Mouse (Mus musculus): Measurements from ENCODE around the gene Iffo2. TPM values are rescaled to one million over a fixed set of nuclear protein-coding genes. Genes with fewer than 3 reads are reported as not detected.

Gene Iffo2
- polyA plus RNA-seq, 1 experiment from 2014 or later, result 6.1 TPM

GRCm38 (mm10) chr4:139500814-139501213 is 29.5 kb upstream of the Iffo2 start:
- 0 out of 2 replicates have a peak, but pooled peaks cover 2% of the 10 kb centered on the region for H3K27me3 ChIP-seq
- 63% methylated on average over 14 of the region's 14 CpGs for WGBS
- no peak overlapping the region for H3K4me2 ChIP-seq (replicated peaks)
- ATAC-seq (ENCODE audit: insufficient number of reproducible peaks, insufficient read depth, low FRiP score, low TSS enrichment), result no peak
- peaks cover 4% of the 10 kb centered on the region; the same call in 1 of the 2 replicates for H3K9me3 ChIP-seq
- H3K9ac ChIP-seq, result no peak overlapping the region
- no peak overlapping the region for H3K4me3 ChIP-seq
- no peaks in the 10 kb centered on the region; the same call in 1 of the 2 replicates for H3K4me1 ChIP-seq
- H3K36me3 ChIP-seq, result no peaks in the 10 kb centered on the region
- H3K27ac ChIP-seq, result no peak overlapping the region

- Histone ChIP-seq H3K4me1 (no peaks in the 10 kb centered on the region; the same call in 1 of the 2 replicates), H3K27ac (no peak overlapping the region), H3K4me2 (replicated peaks) (no peak overlapping the region), H3K36me3 (no peaks in the 10 kb centered on the region), H3K9ac (no peak overlapping the region), H3K4me3 (no peak overlapping the region), H3K9me3 (peaks cover 5% of the 10 kb centered on the region; the same call in 1 of the 2 replicates), H3K27me3 (0 out of 2 replicates have a peak, but pooled peaks cover 2% of the 10 kb centered on the region)
- WGBS, result 69% methylated on average over 6 of the region's 6 CpGs
- ATAC-seq (ENCODE audit: insufficient number of reproducible peaks, insufficient read depth, low FRiP score, low TSS enrichment), result no peak
Observed at GRCm38 (mm10) chr4:139501702-139502101, 28.6 kb upstream of the Iffo2 start.

- no peak overlapping the region for H3K4me2 ChIP-seq (replicated peaks)
- H3K27me3 ChIP-seq, result 0 out of 2 replicates have a peak, but pooled peaks cover 2% of the 10 kb centered on the region
- no peak overlapping the region for H3K27ac ChIP-seq
- 82% methylated on average over 8 of the region's 8 CpGs for WGBS
- peaks cover 5% of the 10 kb centered on the region; the same call in 1 of the 2 replicates for H3K9me3 ChIP-seq
- H3K4me3 ChIP-seq, result no peak overlapping the region
- H3K36me3 ChIP-seq, result no peaks in the 10 kb centered on the region
- H3K4me1 ChIP-seq, result no peaks in the 10 kb centered on the region; the same call in 1 of the 2 replicates
- H3K9ac ChIP-seq, result no peak overlapping the region
- no peak for ATAC-seq (ENCODE audit: insufficient number of reproducible peaks, insufficient read depth, low FRiP score, low TSS enrichment)
Observed at GRCm38 (mm10) chr4:139503919-139504318, 26.4 kb upstream of the Iffo2 start.

DNA sequence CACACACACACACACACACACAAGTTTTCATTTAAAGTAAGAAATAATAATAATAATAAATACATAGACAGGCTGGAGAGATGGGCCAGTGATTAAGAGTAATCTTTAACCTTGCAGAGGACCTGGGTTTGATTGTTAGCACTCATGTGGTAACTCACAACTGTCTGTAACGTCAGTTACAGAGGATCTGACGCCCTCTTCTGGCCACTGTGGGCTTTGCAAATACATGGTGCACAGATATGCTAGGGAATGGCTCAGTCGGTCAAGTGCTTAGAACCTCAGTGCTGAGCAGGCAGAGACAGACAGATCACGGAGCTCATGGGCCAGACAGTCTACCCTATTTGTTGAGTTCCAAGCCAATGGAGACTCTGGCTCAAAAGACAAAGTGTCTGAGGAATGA is 24.6 kb upstream of the Iffo2 start:
- no peak overlapping the region for H3K4me3 ChIP-seq
- no peaks in the 10 kb centered on the region for H3K36me3 ChIP-seq
- ATAC-seq (ENCODE audit: insufficient number of reproducible peaks, insufficient read depth, low FRiP score, low TSS enrichment), result no peak
- no peak overlapping the region for H3K27ac ChIP-seq
- H3K4me1 ChIP-seq, result no peaks in the 10 kb centered on the region; the same call in 1 of the 2 replicates
- no peaks in the 10 kb centered on the region for H3K27me3 ChIP-seq
- no peak overlapping the region for H3K9ac ChIP-seq
- WGBS, result 76% methylated on average over 4 of the region's 4 CpGs
- H3K9me3 ChIP-seq, result peaks cover 5% of the 10 kb centered on the region; the same call in 1 of the 2 replicates
- H3K4me2 ChIP-seq (replicated peaks), result no peak overlapping the region

GRCm38 (mm10) chr4:139506727-139507126 is 23.6 kb upstream of the Iffo2 start:
- no peak overlapping the region for H3K27ac ChIP-seq
- H3K4me3 ChIP-seq, result no peak overlapping the region
- no peak overlapping the region for H3K9ac ChIP-seq
- H3K9me3 ChIP-seq, result peaks cover 5% of the 10 kb centered on the region; the same call in 1 of the 2 replicates
- no peaks in the 10 kb centered on the region for H3K27me3 ChIP-seq
- ATAC-seq (ENCODE audit: insufficient number of reproducible peaks, insufficient read depth, low FRiP score, low TSS enrichment), result no peak
- H3K4me2 ChIP-seq (replicated peaks), result no peak overlapping the region
- no peaks in the 10 kb centered on the region for H3K4me1 ChIP-seq
- 92% methylated on average over 11 of the region's 11 CpGs for WGBS
- H3K36me3 ChIP-seq, result no peaks in the 10 kb centered on the region

DNA sequence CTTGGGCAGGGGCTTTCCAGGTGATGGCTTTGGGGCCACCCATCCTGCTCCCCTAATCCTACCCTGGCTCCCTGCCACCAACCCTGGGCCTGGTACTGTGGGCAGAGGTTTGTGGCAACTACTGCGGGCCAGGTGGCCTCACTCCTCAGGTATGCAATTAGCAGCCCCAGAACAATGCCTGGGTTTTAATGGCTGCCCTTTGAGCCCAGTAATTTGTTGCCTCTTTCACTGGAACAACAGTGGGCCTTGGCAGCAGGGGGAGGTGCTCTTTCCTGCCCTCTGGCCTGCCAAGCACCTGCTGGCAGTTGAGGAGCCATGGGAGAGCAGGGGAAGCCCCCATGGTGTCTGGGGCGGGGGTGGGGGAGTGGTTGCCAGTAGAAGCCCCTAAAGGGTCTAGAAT is 21.3 kb upstream of the Iffo2 start:
- ATAC-seq (ENCODE audit: insufficient number of reproducible peaks, insufficient read depth, low FRiP score, low TSS enrichment), result no peak
- peaks cover 5% of the 10 kb centered on the region; the same call in 1 of the 2 replicates for H3K9me3 ChIP-seq
- H3K4me2 ChIP-seq (replicated peaks), result no peak overlapping the region
- H3K27ac ChIP-seq, result no peak overlapping the region
- H3K9ac ChIP-seq, result no peak overlapping the region
- H3K4me1 ChIP-seq, result no peaks in the 10 kb centered on the region
- 76% methylated on average over 2 of the region's 2 CpGs for WGBS
- H3K27me3 ChIP-seq, result no peaks in the 10 kb centered on the region
- no peak overlapping the region for H3K4me3 ChIP-seq
- no peaks in the 10 kb centered on the region for H3K36me3 ChIP-seq

- Histone ChIP-seq H3K4me1 (no peaks in the 10 kb centered on the region), H3K9me3 (no peaks in the 10 kb centered on the region)
- WGBS, result 77% methylated on average over 2 of the region's 2 CpGs
Observed at GRCm38 (mm10) chr4:139511557-139511956, 18.8 kb upstream of the Iffo2 start.

GRCm38 (mm10) chr4:139512985-139513384 is 17.4 kb upstream of the Iffo2 start:
- Histone ChIP-seq H3K4me2 (replicated peaks) (no peak overlapping the region), H3K9ac (no peak overlapping the region), H3K27ac (no peak overlapping the region), H3K9me3 (no peaks in the 10 kb centered on the region), H3K4me3 (no peak overlapping the region), H3K36me3 (no peaks in the 10 kb centered on the region), H3K27me3 (no peaks in the 10 kb centered on the region), H3K4me1 (no peaks in the 10 kb centered on the region)
- no peak for ATAC-seq (ENCODE audit: insufficient number of reproducible peaks, insufficient read depth, low FRiP score, low TSS enrichment)
- WGBS, result 85% methylated on average over 2 of the region's 2 CpGs

More at GRCm38 (mm10) chr4:139511557-139511956, 18.8 kb upstream of the Iffo2 start:
- Histone ChIP-seq H3K9ac (no peak overlapping the region), H3K4me3 (no peak overlapping the region), H3K27me3 (no peaks in the 10 kb centered on the region), H3K4me2 (replicated peaks) (no peak overlapping the region), H3K27ac (no peak overlapping the region), H3K36me3 (no peaks in the 10 kb centered on the region)
- no peak for ATAC-seq (ENCODE audit: insufficient number of reproducible peaks, insufficient read depth, low FRiP score, low TSS enrichment)

DNA sequence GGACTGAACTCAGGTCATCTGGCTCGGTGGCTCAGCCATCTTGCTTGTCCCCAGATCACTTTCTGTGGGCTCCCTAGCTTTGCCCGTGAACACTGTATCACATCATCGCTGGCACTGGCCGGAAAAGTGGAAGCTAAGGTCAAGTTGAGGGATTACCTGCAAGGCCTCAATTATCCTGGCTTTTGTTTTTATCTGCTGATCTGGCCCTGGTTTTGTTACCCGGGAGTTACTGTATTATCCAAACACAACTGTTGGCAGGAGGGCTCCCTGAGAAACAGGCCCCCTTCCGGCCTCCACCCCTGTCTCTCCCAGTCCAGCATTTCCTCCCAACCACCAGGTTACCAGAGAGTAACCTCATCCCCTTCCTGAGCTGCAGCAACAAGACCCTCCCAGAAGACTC is 11.1 kb upstream of the Iffo2 start:
- Histone ChIP-seq H3K4me1 (0 out of 2 replicates have a peak, but pooled peaks cover 4% of the 10 kb centered on the region), H3K36me3 (no peaks in the 10 kb centered on the region), H3K9ac (no peak overlapping the region), H3K27me3 (no peaks in the 10 kb centered on the region), H3K4me3 (no peak overlapping the region), H3K9me3 (no peaks in the 10 kb centered on the region), H3K4me2 (replicated peaks) (no peak overlapping the region), H3K27ac (no peak overlapping the region)
- 65% methylated on average over 6 of the region's 6 CpGs for WGBS
- ATAC-seq (ENCODE audit: insufficient number of reproducible peaks, insufficient read depth, low FRiP score, low TSS enrichment), result no peak

DNA sequence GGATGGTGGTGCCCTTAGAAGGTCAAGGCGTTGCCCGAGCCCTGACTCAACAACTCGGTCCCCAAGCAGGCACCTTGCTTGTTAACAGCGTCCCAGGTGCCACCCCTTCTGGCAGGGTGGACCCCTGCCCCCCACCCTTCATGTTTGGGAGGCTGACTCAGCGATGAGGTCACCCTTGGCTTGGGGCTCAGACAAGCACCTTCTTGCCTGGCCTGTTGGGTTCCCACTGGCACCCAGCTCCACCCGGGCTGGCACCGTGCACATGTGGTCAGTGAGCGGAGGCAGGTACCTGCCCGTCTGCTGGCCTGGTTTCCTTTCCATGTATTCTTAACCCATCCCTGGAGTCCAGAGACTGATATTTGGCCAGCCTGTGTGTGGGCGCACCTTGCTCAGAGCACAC is 8.4 kb upstream of the Iffo2 start:
- 88% methylated on average over 10 of the region's 10 CpGs for WGBS
- Histone ChIP-seq H3K4me2 (replicated peaks) (no peak overlapping the region), H3K9me3 (no peaks in the 10 kb centered on the region), H3K36me3 (no peaks in the 10 kb centered on the region), H3K27ac (no peak overlapping the region), H3K27me3 (no peaks in the 10 kb centered on the region), H3K9ac (no peak overlapping the region), H3K4me3 (no peak overlapping the region), H3K4me1 (0 out of 2 replicates have a peak, but pooled peaks cover 4% of the 10 kb centered on the region)
- ATAC-seq (ENCODE audit: insufficient number of reproducible peaks, insufficient read depth, low FRiP score, low TSS enrichment), result no peak

DNA sequence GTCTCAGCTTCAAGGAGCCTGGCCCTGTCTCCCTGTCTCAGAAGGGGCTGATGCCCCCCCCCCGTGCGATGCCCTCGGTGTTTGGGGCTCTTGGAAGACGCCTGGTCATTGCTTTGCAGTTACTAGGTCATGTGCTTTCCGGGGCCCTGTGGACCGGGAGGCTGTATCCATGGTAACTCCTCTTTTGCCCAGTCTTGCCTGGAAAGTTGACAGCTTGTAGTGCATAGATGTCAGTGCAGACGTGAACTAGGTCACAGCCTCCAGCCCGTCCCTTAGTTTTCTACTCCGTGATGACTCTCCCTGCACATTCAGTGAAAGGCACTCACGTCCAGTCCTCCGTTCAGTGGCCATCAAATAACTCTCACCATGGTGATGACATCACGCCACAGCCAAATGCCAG is 3.9 kb upstream of the Iffo2 start:
- H3K36me3 ChIP-seq, result no peaks in the 10 kb centered on the region
- H3K9ac ChIP-seq, result no peak overlapping the region
- no peaks in the 10 kb centered on the region for H3K4me1 ChIP-seq
- 70% methylated on average over 12 of the region's 12 CpGs for WGBS
- H3K27ac ChIP-seq, result no peak overlapping the region
- no peaks in the 10 kb centered on the region for H3K27me3 ChIP-seq
- no peaks in the 10 kb centered on the region for H3K9me3 ChIP-seq
- ATAC-seq (ENCODE audit: insufficient number of reproducible peaks, insufficient read depth, low FRiP score, low TSS enrichment), result no peak
- H3K4me2 ChIP-seq (replicated peaks), result no peak overlapping the region
- no peak overlapping the region for H3K4me3 ChIP-seq

DNA sequence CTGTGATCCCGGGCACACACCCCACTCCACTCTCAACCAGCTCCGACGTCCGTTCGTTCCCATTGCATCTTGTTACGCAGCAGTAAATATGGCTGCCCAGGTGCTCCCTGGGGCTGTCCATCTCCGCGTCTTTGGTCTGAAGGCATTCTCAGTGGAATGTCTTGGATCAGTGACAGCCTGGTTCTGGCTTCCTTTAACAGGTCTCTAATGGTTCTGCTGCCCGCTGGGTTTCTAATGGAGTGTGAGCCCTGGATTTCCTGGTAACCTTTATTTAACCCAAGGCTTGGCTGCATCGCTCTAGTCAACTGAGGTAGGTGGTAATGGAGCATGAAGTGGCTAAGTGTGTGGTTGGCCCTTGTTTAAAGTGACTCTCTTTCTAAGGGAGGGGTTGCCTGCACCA is 1.7 kb downstream of the Iffo2 start:
- H3K9ac ChIP-seq, result no peak overlapping the region
- WGBS, result 87% methylated on average over 10 of the region's 10 CpGs
- no peaks in the 10 kb centered on the region for H3K9me3 ChIP-seq
- H3K27me3 ChIP-seq, result no peaks in the 10 kb centered on the region
- H3K36me3 ChIP-seq, result no peaks in the 10 kb centered on the region
- H3K4me1 ChIP-seq, result peaks cover 5% of the 10 kb centered on the region; the same call in 1 of the 2 replicates
- no peak overlapping the region for H3K4me2 ChIP-seq (replicated peaks)
- no peak for ATAC-seq (ENCODE audit: insufficient number of reproducible peaks, insufficient read depth, low FRiP score, low TSS enrichment)
- H3K4me3 ChIP-seq, result no peak overlapping the region
- H3K27ac ChIP-seq, result no peak overlapping the region
